In genomic region chr6:103753891-103754290, GRCm38 (mm10) we compare ENCODE assay signal across 18 mouse cellular contexts.
DNase-seq lines count a peak whose midpoint lies in the region; ATAC-seq and TF ChIP-seq lines count a peak whose summit lies in the region.
"Had no signal": no experiment of that assay in that cellular context is flagged by ENCODE, and none has a peak within 500 bp of the region (broad histone marks: within the 10 kb centered on the region; RNA-seq: fewer than 3 reads in every experiment).

No protein-coding gene starts in this region.

- no peaks in the 10 kb centered on the region for H3K27me3 ChIP-seq in limb, embryonic 14.5 days (ENCODE audit: control insufficient read depth, insufficient read depth, low read length)
- H3K27me3 ChIP-seq: CH12.LX; liver, embryonic 12.5 days; Patski had no signal

- no peak overlapping the region for H3K9ac ChIP-seq in ES-E14 (ENCODE audit: insufficient read depth, low read depth, low read length, poor library complexity, severe bottlenecking)
- no peak overlapping the region for H3K9ac ChIP-seq in limb, embryonic 14.5 days (ENCODE audit: low read depth, low read length, severe bottlenecking)
- H3K9ac ChIP-seq: forebrain, postnatal 0 days; liver, embryonic 12.5 days had no signal

- DNase-seq in kidney, postnatal 4 days: peak; percentile 4 to 12
- DNase-seq in kidney, adult 18-20 months: no peak
- DNase-seq in ES-E14 (ENCODE audit: low read depth, low spot score) (peak; percentile 53), ZHBTc4 (ENCODE audit: low read depth, low spot score) (peak; percentile 68)
- peak; percentile 35 for DNase-seq in limb, embryonic 14.5 days (ENCODE audit: low spot score)
- DNase-seq in left cerebral cortex, adult 8-10 months (ENCODE audit: low spot score in 2 of 2): no peak
- DNase-seq in urinary bladder, postnatal 4 days (ENCODE audit: low spot score in 2 of 2): no peak
- DNase-seq: cerebellum, adult 8-10 months; forebrain, postnatal 0 days; heart, adult 11 months; kidney, adult 2 months; layer of hippocampus, postnatal 36 days; thymus, adult 18-20 months had no signal

- no peak overlapping the region for H3K27ac ChIP-seq in ES-E14 (ENCODE audit: insufficient read depth, low read depth, low read length, poor library complexity, severe bottlenecking)
- no peak overlapping the region for H3K27ac ChIP-seq in limb, embryonic 14.5 days (replicated peaks; ENCODE audit: low read depth, low read length)
- H3K27ac ChIP-seq: liver, embryonic 12.5 days had no signal

- in situ Hi-C loops in ES-E14 (cut with MboI; ENCODE audit: low sequenced_read_pairs in 2 of 2, unreplicated experiment in 2 of 2): no loop called here

- H3K4me3 ChIP-seq in ES-E14 (ENCODE audit: insufficient read depth in 1 of 2, low read depth in 1 of 2, low read length in 2 of 2, poor library complexity in 1 of 2, severe bottlenecking in 1 of 2): no peak overlapping the region
- no peak overlapping the region for H3K4me3 ChIP-seq in limb, embryonic 14.5 days (replicated peaks; ENCODE audit: low read length)
- H3K4me3 ChIP-seq: liver, embryonic 12.5 days had no signal

- no peaks in the 10 kb centered on the region for H3K4me1 ChIP-seq in ES-E14 (ENCODE audit: control insufficient read depth in 2 of 2, insufficient read depth in 2 of 2, low read length in 2 of 2, poor library complexity in 1 of 2)
- no peaks in the 10 kb centered on the region for H3K4me1 ChIP-seq in limb, embryonic 14.5 days (ENCODE audit: control insufficient read depth, insufficient read depth, low read length)
- H3K4me1 ChIP-seq: liver, embryonic 12.5 days had no signal

- WGBS in limb, embryonic 14.5 days: 65% methylated on average over 4 of the region's 4 CpGs

- no peaks in the 10 kb centered on the region for H3K36me3 ChIP-seq in ES-E14 (ENCODE audit: control insufficient read depth, insufficient read depth, low read length, poor library complexity, severe bottlenecking)
- H3K36me3 ChIP-seq in limb, embryonic 14.5 days (ENCODE audit: control insufficient read depth, insufficient read depth, low read length): no peaks in the 10 kb centered on the region
- H3K36me3 ChIP-seq: liver, embryonic 12.5 days had no signal

- no peak for TF ChIP-seq POLR2A in limb, embryonic 14.5 days (IDR thresholded peaks at IDR 0.05; ENCODE audit: borderline replicate concordance, extremely low read depth, insufficient read depth, insufficient read length)

- no peak for ATAC-seq in limb, embryonic 14.5 days (ENCODE audit: low FRiP score, low read depth)
- ATAC-seq: forebrain, postnatal 0 days; liver, embryonic 12.5 days; lung, postnatal 0 days; midbrain, embryonic 16.5 days; Patski had no signal

- H3K4me2 ChIP-seq in limb, embryonic 14.5 days (replicated peaks; ENCODE audit: low read depth, low read length, severe bottlenecking): no peak overlapping the region
- H3K4me2 ChIP-seq: liver, embryonic 12.5 days had no signal

- no peaks in the 10 kb centered on the region for H3K9me3 ChIP-seq in ES-E14 (ENCODE audit: control insufficient read depth, insufficient read depth, low read depth, low read length)
- 0 out of 2 replicates have a peak, but pooled peaks cover 6% of the 10 kb centered on the region for H3K9me3 ChIP-seq in limb, embryonic 14.5 days (ENCODE audit: control insufficient read depth, low read length)
- H3K9me3 ChIP-seq: liver, embryonic 12.5 days had no signal

TF ChIP-seq in ES-E14, 5 proteins besides CTCF, POLR2A, EP300 and RAD21:
- TF ChIP-seq ZC3H11A (IDR thresholded peaks at IDR 0.05; ENCODE audit: borderline replicate concordance, low read depth, low read length): no peak

Comparison
In these comparisons a context has a peak if more than half of its experiments do, and no peak if none do; other contexts are left out.
1. DNase-seq: peak in kidney, postnatal 4 days (2 of 2), ES-E14 (single experiment), ZHBTc4 (single experiment) and limb, embryonic 14.5 days (single experiment); none in kidney, adult 18-20 months (single experiment), left cerebral cortex, adult 8-10 months (0 of 2) and urinary bladder, postnatal 4 days (0 of 2).